Mouse (Mus musculus) left cerebral cortex, postnatal 14 days (tissue): Measurements from ENCODE around the gene Ing2. TPM values are rescaled to one million over a fixed set of nuclear protein-coding genes. Genes with fewer than 3 reads are reported as not detected.
A peak's percentile ranks its signal among the peaks of the same experiment; 100 is the strongest.

Experiments used
- DNase-seq, 2 experiments: peaks; one replicate each; pipeline ENCODE4 v3.0.0; 2021 to 2022; ENCODE audit warnings: low spot score in 2 of 2, mixed read lengths in 1 of 2
- intact Hi-C: fragments of 180-260 bp; cut with DNase I; formaldehyde crosslinking; loops from one replicate; pipeline ENCODE4 v1.15.1; 2025
- total RNA-seq, 2 experiments: library from RNA; stranded (reverse); gene quantifications; 2 replicates each; pipeline ENCODE4 v1.2.3; 2021

Ing2 gene
- total RNA-seq, 2 experiments from 2014 or later = 41.6 to 44.7 TPM

- intact Hi-C loops = no loop called here
- DNase-seq = no peak
Measured at GRCm38 (mm10) chr8:47679603-47680002, 4.2 kb upstream of the Ing2 start.

- intact Hi-C loops = no loop called here
Measured at GRCm38 (mm10) chr8:47676631-47677030, 1.3 kb upstream of the Ing2 start.

GRCm38 (mm10) chr8:47676224-47676623 is 868 bp upstream of the Ing2 start:
- no peak for DNase-seq
- intact Hi-C loops = no loop called here

More at GRCm38 (mm10) chr8:47676631-47677030, 1.3 kb upstream of the Ing2 start:
- no peak for DNase-seq

- DNase-seq = peak; percentile 37 to 49
- intact Hi-C loops = no loop called here
Measured at GRCm38 (mm10) chr8:47675786-47676185, 430 bp upstream of the Ing2 start.

GRCm38 (mm10) chr8:47674140-47674776 is 1.1 kb downstream of the Ing2 start:
- intact Hi-C loops = no loop called here
- no peak for DNase-seq

- intact Hi-C loops = no loop called here
- peak; percentile 83 to 87 for DNase-seq
Measured at GRCm38 (mm10) chr8:47673317-47674139, 1.8 kb downstream of the Ing2 start.

- no peak for DNase-seq
- intact Hi-C loops = no loop called here
Measured at GRCm38 (mm10) chr8:47664231-47664785, 11.0 kb downstream of the Ing2 start.

GRCm38 (mm10) chr8:47663201-47663600 is 12.2 kb downstream of the Ing2 start:
- no peak for DNase-seq
- intact Hi-C loops = no loop called here

GRCm38 (mm10) chr8:47662716-47663115 is 12.6 kb downstream of the Ing2 start:
- intact Hi-C loops = no loop called here

GRCm38 (mm10) chr8:47660394-47660793 is 15.0 kb downstream of the Ing2 start:
- intact Hi-C loops = no loop called here
- DNase-seq = peak in 1 of 2 experiments; percentile 48

More at GRCm38 (mm10) chr8:47662716-47663115, 12.6 kb downstream of the Ing2 start:
- DNase-seq = no peak

- intact Hi-C loops = no loop called here
- DNase-seq = no peak
Measured at GRCm38 (mm10) chr8:47659463-47659862, 15.9 kb downstream of the Ing2 start.

- no peak for DNase-seq
- intact Hi-C loops = no loop called here
Measured at GRCm38 (mm10) chr8:47654406-47654805, 20.9 kb downstream of the Ing2 start.

GRCm38 (mm10) chr8:47652737-47653076 is 22.6 kb downstream of the Ing2 start:
- no peak for DNase-seq
- intact Hi-C loops = no loop called here

GRCm38 (mm10) chr8:47651913-47652736 is 23.2 kb downstream of the Ing2 start:
- no peak for DNase-seq
- intact Hi-C loops = no loop called here

- intact Hi-C loops = no loop called here
Measured at GRCm38 (mm10) chr8:47650853-47651252, 24.5 kb downstream of the Ing2 start.

GRCm38 (mm10) chr8:47649551-47649950 is 25.8 kb downstream of the Ing2 start:
- no peak for DNase-seq
- intact Hi-C loops = no loop called here

More at GRCm38 (mm10) chr8:47650853-47651252, 24.5 kb downstream of the Ing2 start:
- DNase-seq = no peak

- DNase-seq = no peak
- intact Hi-C loops = no loop called here
Measured at GRCm38 (mm10) chr8:47642514-47643064, 32.8 kb downstream of the Ing2 start.

GRCm38 (mm10) chr8:47637152-47637551 is 38.2 kb downstream of the Ing2 start:
- intact Hi-C loops = no loop called here
- DNase-seq = no peak

- no peak for DNase-seq
- intact Hi-C loops = no loop called here
Measured at GRCm38 (mm10) chr8:47636032-47636431, 39.3 kb downstream of the Ing2 start.
